Mouse (Mus musculus): Measurements from ENCODE around the gene Sec24a.
"Not testable (repeated sequence)": the region's sequence is repeated elsewhere in the genome, so short reads cannot be mapped to it uniquely, and the experiment has no call there.

Gene Sec24a

GRCm38 (mm10) chr11:51763213-51763907 lies at the start of gene Sec24a, which contains the start of gene Sar1b:
Gene Sec24a, minus strand, starts transcription at chr11:51763634.
Gene Sar1b, plus strand, starts transcription at chr11:51763687.
- DNase-seq (ENCODE audit: low read depth) = peak; percentile 70

GRCm38 (mm10) chr11:51812022-51812546 lies 48.6 kb upstream of the Sec24a start:
- DNase-seq (ENCODE audit: low read depth) = no peak

GRCm38 (mm10) chr11:51811230-51811629 lies 47.8 kb upstream of the Sec24a start:
- DNase-seq (ENCODE audit: low read depth) = no peak

- DNase-seq (ENCODE audit: low read depth) = no peak
These were observed 46.3 kb upstream of the Sec24a start for GRCm38 (mm10) chr11:51809632-51810224.

GRCm38 (mm10) chr11:51807108-51807879 lies 43.9 kb upstream of the Sec24a start:
- DNase-seq (ENCODE audit: low read depth) = no peak

- peak; percentile 51 for DNase-seq (ENCODE audit: low read depth)
These were observed 42.0 kb upstream of the Sec24a start for GRCm38 (mm10) chr11:51805221-51805981.

- no peak for DNase-seq (ENCODE audit: low read depth)
These were observed 37.3 kb upstream of the Sec24a start for GRCm38 (mm10) chr11:51800634-51801325.

GRCm38 (mm10) chr11:51796272-51796671 lies 32.8 kb upstream of the Sec24a start:
- DNase-seq (ENCODE audit: low read depth) = no peak

GRCm38 (mm10) chr11:51790662-51791061 lies 27.2 kb upstream of the Sec24a start:
- no peak for DNase-seq (ENCODE audit: low read depth)

GRCm38 (mm10) chr11:51789735-51790134 lies 26.3 kb upstream of the Sec24a start:
- not testable (repeated sequence) for DNase-seq (ENCODE audit: low read depth)

GRCm38 (mm10) chr11:51785926-51786325 lies 22.5 kb upstream of the Sec24a start:
- DNase-seq (ENCODE audit: low read depth) = no peak

- DNase-seq (ENCODE audit: low read depth) = no peak
These were observed 19.3 kb upstream of the Sec24a start for GRCm38 (mm10) chr11:51782721-51783120.

GRCm38 (mm10) chr11:51780773-51781267 lies 17.4 kb upstream of the Sec24a start:
- no peak for DNase-seq (ENCODE audit: low read depth)

GRCm38 (mm10) chr11:51777478-51777877 lies 14.0 kb upstream of the Sec24a start:
- DNase-seq (ENCODE audit: low read depth) = no peak

- DNase-seq (ENCODE audit: low read depth) = no peak
These were observed 12.1 kb upstream of the Sec24a start for GRCm38 (mm10) chr11:51775507-51775906.

GRCm38 (mm10) chr11:51768296-51768695 lies 4.9 kb upstream of the Sec24a start:
- no peak for DNase-seq (ENCODE audit: low read depth)

- no peak for DNase-seq (ENCODE audit: low read depth)
These were observed 4.3 kb upstream of the Sec24a start for GRCm38 (mm10) chr11:51767579-51768220.

GRCm38 (mm10) chr11:51764816-51765215 lies 1.4 kb upstream of the Sec24a start:
- no peak for DNase-seq (ENCODE audit: low read depth)

- no peak for DNase-seq (ENCODE audit: low read depth)
These were observed 521 bp upstream of the Sec24a start for GRCm38 (mm10) chr11:51763955-51764354.

GRCm38 (mm10) chr11:51761241-51761640 lies 2.2 kb downstream of the Sec24a start:
- DNase-seq (ENCODE audit: low read depth) = no peak
